In the genomic region with DNA sequence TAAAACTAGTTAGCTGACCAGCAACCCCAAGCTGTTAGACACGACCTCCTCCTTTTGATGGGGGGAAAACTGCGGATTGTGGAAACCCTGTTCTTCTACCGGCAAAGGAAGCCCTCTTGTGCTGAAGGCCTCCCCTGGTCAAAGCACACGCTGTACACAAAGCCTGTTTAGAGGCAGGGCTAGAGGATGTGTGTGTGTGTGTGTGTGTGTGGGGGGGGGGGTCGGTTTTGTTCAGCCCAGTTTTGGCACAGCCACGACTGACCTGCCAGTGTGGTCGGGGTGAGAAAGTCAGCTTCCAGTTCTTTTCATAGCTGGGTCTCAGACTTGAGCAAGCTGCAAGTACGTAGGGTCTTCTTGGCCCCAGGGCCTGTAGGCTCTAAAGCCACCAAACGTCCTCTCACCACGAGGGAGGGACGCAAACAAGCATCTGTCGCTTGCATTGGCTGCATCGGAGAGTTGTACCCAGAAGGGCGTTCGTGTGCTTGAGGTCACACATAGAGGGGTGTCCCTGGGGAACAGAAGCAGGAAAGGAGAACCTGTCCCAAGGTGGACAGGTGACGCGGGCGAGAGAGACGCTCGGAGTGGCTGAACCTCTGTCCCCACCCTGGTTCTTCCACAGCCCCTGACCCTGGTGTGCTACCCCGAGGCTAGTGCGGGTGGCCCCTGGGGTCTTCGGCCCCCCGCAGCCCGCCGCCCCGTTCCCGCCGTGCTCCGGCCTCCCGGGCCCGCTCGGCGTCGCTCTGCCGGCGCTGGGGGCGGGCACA, we compare ENCODE assay signal across 8 mouse cellular contexts. TPM values are rescaled to one million over a fixed set of nuclear protein-coding genes. Genes with fewer than 3 reads are reported as not detected.
DNase-seq lines count a peak whose midpoint lies in the region; ATAC-seq lines count a peak whose summit lies in the region.

No protein-coding gene starts in this region.

- peak overlapping the region; percentile 81 for H3K4me2 ChIP-seq in forebrain, embryonic 16.5 days (ENCODE audit: low read length)
- peak overlapping the region; percentile 83 for H3K4me2 ChIP-seq in hindbrain, embryonic 16.5 days (ENCODE audit: low read length)

- peaks cover 12% of the 10 kb centered on the region for H3K4me1 ChIP-seq in forebrain, embryonic 16.5 days (replicated peaks; ENCODE audit: control insufficient read depth, insufficient read depth, low read length)
- peaks cover 5% of the 10 kb centered on the region; the same call in 1 of the 2 replicates for H3K4me1 ChIP-seq in hindbrain, embryonic 16.5 days (ENCODE audit: control insufficient read depth, insufficient read depth, low read depth, low read length)

- intact Hi-C loops in left cerebral cortex, postnatal 4 days (cut with DNase I), result loop anchor here (5.0 kb wide), 1 partner anchor 73 kb away; a partner anchor contains a TSS

- peak overlapping the region; percentile 59 for H3K27ac ChIP-seq in forebrain, embryonic 16.5 days (ENCODE audit: low read length)
- peak overlapping the region; percentile 94 for H3K27ac ChIP-seq in hindbrain, embryonic 16.5 days (ENCODE audit: low read depth, low read length)

- no peaks in the 10 kb centered on the region for H3K27me3 ChIP-seq in forebrain, embryonic 16.5 days (replicated peaks; ENCODE audit: control insufficient read depth, insufficient read depth, low read length)
- H3K27me3 ChIP-seq in hindbrain, embryonic 16.5 days (replicated peaks; ENCODE audit: control insufficient read depth, insufficient read depth, low read length), result no peaks in the 10 kb centered on the region

- peak; percentile 52 for DNase-seq in urinary bladder, postnatal 14 days (ENCODE audit: low spot score)
- DNase-seq in urinary bladder, adult 2 months (ENCODE audit: low spot score), result no peak
- DNase-seq in cerebellum, adult 11 months, result peak; percentile 55
- peak; percentile 45 for DNase-seq in left cerebral cortex, postnatal 4 days
- peak; percentile 68 for DNase-seq in mesoderm, embryonic 11.5 days (ENCODE audit: low read depth, low spot score)
- DNase-seq in spleen, postnatal 4 days (ENCODE audit: low spot score in 2 of 2), result peak; percentile 65 to 83

- WGBS in forebrain, embryonic 16.5 days, result under 1% methylated on average over 29 of the region's 38 CpGs
- 1% methylated on average over 26 of the region's 38 CpGs for WGBS in hindbrain, embryonic 16.5 days

- ATAC-seq in forebrain, embryonic 16.5 days, result peak; percentile 65
- peak; percentile 77 for ATAC-seq in hindbrain, embryonic 16.5 days

- no peaks in the 10 kb centered on the region for H3K36me3 ChIP-seq in forebrain, embryonic 16.5 days (ENCODE audit: control insufficient read depth, insufficient read depth)
- no peaks in the 10 kb centered on the region for H3K36me3 ChIP-seq in hindbrain, embryonic 16.5 days (ENCODE audit: control insufficient read depth, insufficient read depth, low read length)

- H3K4me3 ChIP-seq in forebrain, embryonic 16.5 days (replicated peaks; ENCODE audit: low read length), result peak overlapping the region; percentile 83
- peak overlapping the region; percentile 81 for H3K4me3 ChIP-seq in hindbrain, embryonic 16.5 days (ENCODE audit: low read length)

- H3K9ac ChIP-seq in forebrain, embryonic 16.5 days (replicated peaks; ENCODE audit: low read depth, low read length), result peak overlapping the region; percentile 93
- H3K9ac ChIP-seq in hindbrain, embryonic 16.5 days (ENCODE audit: low read depth, low read length), result peak overlapping the region; percentile 92

- no peaks in the 10 kb centered on the region for H3K9me3 ChIP-seq in forebrain, embryonic 16.5 days (ENCODE audit: control insufficient read depth, low read length)
- H3K9me3 ChIP-seq in hindbrain, embryonic 16.5 days (ENCODE audit: control insufficient read depth, low read length), result no peaks in the 10 kb centered on the region

RNA-seq across cellular contexts. Expression of a gene that starts 0.4 kb away (rescaled TPM):
- polyA plus RNA-seq in urinary bladder, adult 2 months (2012; rRNA removed), result 76.8 and 82.9 TPM in 2 replicates
- polyA plus RNA-seq in forebrain, embryonic 16.5 days (2015; fragmentation: Nextera tagmentation; extraction: Ambion mirVana), result 38.2 and 39.6 TPM in 2 replicates
- polyA plus RNA-seq in hindbrain, embryonic 16.5 days (2015; fragmentation: Nextera tagmentation; extraction: Ambion mirVana), result 29.4 and 34.3 TPM in 2 replicates
- 10 to 100 TPM; 56.0 to 61.5 TPM for total RNA-seq in left cerebral cortex, postnatal 4 days (2021)
